Mouse (Mus musculus): ENCODE results near the gene Hnrnpr. TPM values are rescaled to one million over a fixed set of nuclear protein-coding genes. Genes with fewer than 3 reads are reported as not detected.
A peak's percentile ranks its signal among the peaks of the same experiment; 100 is the strongest.

Hnrnpr gene
- polyA plus RNA-seq, 1 experiment from 2014 or later: 231 TPM

DNA sequence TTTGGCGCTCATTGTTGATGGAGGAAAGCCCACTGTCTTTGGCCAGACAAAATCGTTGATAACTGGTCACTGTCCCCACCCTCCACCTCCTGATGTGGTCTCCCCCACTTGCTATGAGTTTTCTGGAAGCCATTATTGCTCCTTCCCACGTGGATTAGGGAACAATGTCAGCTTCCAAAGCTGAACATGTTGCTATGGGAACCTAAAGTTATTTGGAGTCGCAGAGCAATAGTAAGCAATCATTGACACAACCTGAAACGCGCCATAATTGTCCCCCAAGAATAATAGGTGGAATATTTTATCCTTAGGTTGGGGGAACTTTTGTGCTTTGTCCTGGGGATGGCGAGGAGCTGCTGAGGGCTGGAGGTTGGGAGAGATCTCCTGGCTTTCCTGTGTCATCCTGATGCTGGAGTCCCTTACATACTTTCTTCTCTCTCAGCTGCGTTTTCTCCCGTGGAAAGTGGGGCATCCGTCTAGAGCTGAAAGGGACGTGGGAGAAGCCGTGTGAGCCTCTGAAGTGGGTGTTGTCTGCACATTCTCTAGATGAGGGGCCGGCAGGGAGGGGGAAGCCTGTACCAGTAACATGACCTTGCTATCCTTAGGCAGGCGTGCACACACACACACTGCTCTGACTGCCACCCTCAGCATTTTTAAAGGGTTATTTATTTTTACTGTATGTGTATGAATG lies 62.9 kb downstream of the Hnrnpr start:
- 74% methylated on average over 14 of the region's 14 CpGs for WGBS
- peaks cover 11% of the 10 kb centered on the region for H3K4me1 ChIP-seq
- H3K4me3 ChIP-seq: no peak overlapping the region
- DNase-seq (ENCODE audit: extremely low spot score, low spot score): no peak
- no peaks in the 10 kb centered on the region for H3K9me3 ChIP-seq
- no peaks in the 10 kb centered on the region for H3K27me3 ChIP-seq (ENCODE audit: poor library complexity, severe bottlenecking)
- H3K36me3 ChIP-seq (replicated peaks): no peaks in the 10 kb centered on the region
- H3K27ac ChIP-seq: peak overlapping the region; percentile 27; the same call in 1 of the 2 replicates

GRCm38 (mm10) chr4:136377001-136377400 lies 66.3 kb downstream of the Hnrnpr start:
- Histone ChIP-seq H3K27ac (no peak overlapping the region), H3K4me1 (peaks cover 11% of the 10 kb centered on the region), H3K27me3 (ENCODE audit: poor library complexity, severe bottlenecking) (no peaks in the 10 kb centered on the region), H3K36me3 (replicated peaks) (no peaks in the 10 kb centered on the region), H3K9me3 (no peaks in the 10 kb centered on the region), H3K4me3 (no peak overlapping the region)
- 92% methylated on average over 5 of the region's 5 CpGs for WGBS
- no peak for DNase-seq (ENCODE audit: extremely low spot score, low spot score)

- Histone ChIP-seq H3K27me3 (ENCODE audit: poor library complexity, severe bottlenecking) (no peaks in the 10 kb centered on the region), H3K27ac (no peak overlapping the region), H3K9me3 (no peaks in the 10 kb centered on the region), H3K36me3 (replicated peaks) (no peaks in the 10 kb centered on the region), H3K4me1 (no peaks in the 10 kb centered on the region), H3K4me3 (no peak overlapping the region)
- WGBS: 84% methylated on average over 5 of the region's 5 CpGs
- no peak for DNase-seq (ENCODE audit: extremely low spot score, low spot score)
Observed at GRCm38 (mm10) chr4:136383052-136383451, 72.3 kb downstream of the Hnrnpr start.

DNA sequence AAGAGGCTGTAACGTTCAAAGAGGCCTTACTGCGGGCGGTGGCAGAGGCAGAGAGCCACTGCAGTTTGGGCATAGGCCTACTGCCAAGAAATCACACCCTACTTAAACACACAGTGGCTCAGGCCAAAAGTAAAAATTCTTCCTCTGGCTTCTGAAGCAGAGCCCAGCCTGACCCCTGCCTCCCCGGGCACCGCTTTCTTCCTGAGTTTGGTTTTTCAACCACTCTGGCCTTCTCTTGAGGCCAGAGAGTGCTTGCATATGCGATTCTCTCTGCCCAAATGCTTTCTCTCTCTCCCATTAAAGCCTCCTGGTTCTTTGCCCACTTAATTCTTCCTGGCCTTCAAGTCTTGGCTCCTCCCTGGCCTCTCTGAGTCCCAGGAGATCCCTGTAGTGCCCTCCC lies 73.1 kb downstream of the Hnrnpr start:
- H3K4me3 ChIP-seq: no peak overlapping the region
- WGBS: 90% methylated on average over 6 of the region's 6 CpGs
- no peak overlapping the region for H3K27ac ChIP-seq
- H3K27me3 ChIP-seq (ENCODE audit: poor library complexity, severe bottlenecking): no peaks in the 10 kb centered on the region
- DNase-seq (ENCODE audit: extremely low spot score, low spot score): no peak
- no peaks in the 10 kb centered on the region for H3K4me1 ChIP-seq
- no peaks in the 10 kb centered on the region for H3K9me3 ChIP-seq
- no peaks in the 10 kb centered on the region for H3K36me3 ChIP-seq (replicated peaks)

- Histone ChIP-seq H3K4me1 (no peaks in the 10 kb centered on the region), H3K27ac (no peak overlapping the region), H3K4me3 (no peak overlapping the region), H3K36me3 (replicated peaks) (no peaks in the 10 kb centered on the region), H3K9me3 (no peaks in the 10 kb centered on the region), H3K27me3 (ENCODE audit: poor library complexity, severe bottlenecking) (no peaks in the 10 kb centered on the region)
- DNase-seq (ENCODE audit: extremely low spot score, low spot score): no peak
- WGBS: 66% methylated on average over 11 of the region's 11 CpGs
Observed at GRCm38 (mm10) chr4:136387261-136387660, 76.5 kb downstream of the Hnrnpr start.

GRCm38 (mm10) chr4:136401806-136402205 lies 91.1 kb downstream of the Hnrnpr start:
- Histone ChIP-seq H3K4me3 (no peak overlapping the region), H3K9me3 (no peaks in the 10 kb centered on the region), H3K4me1 (no peaks in the 10 kb centered on the region), H3K27ac (no peak overlapping the region), H3K27me3 (ENCODE audit: poor library complexity, severe bottlenecking) (no peaks in the 10 kb centered on the region), H3K36me3 (replicated peaks) (no peaks in the 10 kb centered on the region)
- DNase-seq (ENCODE audit: extremely low spot score, low spot score): no peak
- WGBS: 92% methylated on average over 10 of the region's 10 CpGs

- no peaks in the 10 kb centered on the region for H3K27me3 ChIP-seq (ENCODE audit: poor library complexity, severe bottlenecking)
- no peak overlapping the region for H3K27ac ChIP-seq
- H3K9me3 ChIP-seq: peaks cover 6% of the 10 kb centered on the region; the same call in 1 of the 2 replicates
- H3K4me3 ChIP-seq: no peak overlapping the region
- H3K36me3 ChIP-seq (replicated peaks): no peaks in the 10 kb centered on the region
- WGBS: 81% methylated on average over 11 of the region's 11 CpGs
- no peak for DNase-seq (ENCODE audit: extremely low spot score, low spot score)
- H3K4me1 ChIP-seq: peaks cover 9% of the 10 kb centered on the region; the same call in 1 of the 2 replicates
Observed at GRCm38 (mm10) chr4:136407831-136408230, 97.1 kb downstream of the Hnrnpr start.

Other genes with a start within 250 kb of the Hnrnpr start
- 488 and 529 TPM in 2 replicates for gene Id3, start 167.4 kb upstream of the Hnrnpr start, polyA plus RNA-seq (2016; fragmentation: Nextera tagmentation; extraction: Ambion mirVana)
- 10.3 and 11.4 TPM in 2 replicates for gene E2f2, start 138.5 kb upstream of the Hnrnpr start, polyA plus RNA-seq (2016; fragmentation: Nextera tagmentation; extraction: Ambion mirVana)
- gene Asap3, start 104.6 kb upstream of the Hnrnpr start, polyA plus RNA-seq (2016; fragmentation: Nextera tagmentation; extraction: Ambion mirVana): 4.7 and 5.2 TPM in 2 replicates
- 0.49 and 0.77 TPM in 2 replicates for gene Tcea3, start 63.2 kb upstream of the Hnrnpr start, polyA plus RNA-seq (2016; fragmentation: Nextera tagmentation; extraction: Ambion mirVana)
- gene Zfp46, start 26.3 kb upstream of the Hnrnpr start, polyA plus RNA-seq (2016; fragmentation: Nextera tagmentation; extraction: Ambion mirVana): 21.1 and 21.8 TPM in 2 replicates
- 0.31 TPM in 1 of 2 replicates, not detected in the other for gene Htr1d, start 112.6 kb downstream of the Hnrnpr start, polyA plus RNA-seq (2016; fragmentation: Nextera tagmentation; extraction: Ambion mirVana)
- 0.07 and 0.32 TPM in 2 replicates for gene 6030445D17Rik, start 151.3 kb downstream of the Hnrnpr start, polyA plus RNA-seq (2016; fragmentation: Nextera tagmentation; extraction: Ambion mirVana)
- 153 and 154 TPM in 2 replicates for gene Luzp1, start 158.8 kb downstream of the Hnrnpr start, polyA plus RNA-seq (2016; fragmentation: Nextera tagmentation; extraction: Ambion mirVana)